Mouse (Mus musculus) adrenal gland, postnatal 4 days (tissue): ENCODE measurements around the gene Dnaaf1. TPM values are rescaled to one million over a fixed set of nuclear protein-coding genes. Genes with fewer than 3 reads are reported as not detected.

Source experiments
- DNase-seq, 2 experiments: peaks; one replicate each; pipeline ENCODE4 v3.0.0; 2021 to 2022; ENCODE audit warnings: low spot score in 2 of 2, mixed read lengths in 2 of 2
- total RNA-seq, 2 experiments: library from RNA; stranded (reverse); gene quantifications; 2 replicates each; pipeline ENCODE4 v1.2.3; 2021

Gene Dnaaf1
- total RNA-seq, 2 experiments from 2014 or later: 0.17 TPM; not detected in 1

- DNase-seq: no peak
Observed at GRCm38 (mm10) chr8:119644981-119645597, 70.1 kb downstream of the Dnaaf1 start.

DNA sequence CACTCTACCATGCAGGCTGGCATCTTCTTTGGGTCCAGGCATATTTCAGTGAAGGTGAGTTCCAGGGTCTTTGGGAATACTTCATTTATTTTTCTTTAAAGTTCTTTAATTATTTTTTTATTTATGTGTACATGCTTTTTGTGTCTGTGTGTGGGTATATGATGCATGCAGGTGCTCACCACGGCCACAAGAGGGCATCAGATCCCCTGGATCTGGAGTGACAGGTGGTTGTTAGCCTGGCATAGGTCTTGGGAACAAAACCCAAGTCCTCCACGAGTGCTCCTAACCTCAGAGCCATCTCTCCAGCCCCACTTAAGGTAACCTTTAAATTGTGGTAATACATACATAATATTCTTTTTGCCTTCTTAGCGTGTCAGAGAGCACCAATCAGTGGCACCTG is 71.2 kb downstream of the Dnaaf1 start:
- DNase-seq: no peak

GRCm38 (mm10) chr8:119646846-119647245 is 71.8 kb downstream of the Dnaaf1 start:
- DNase-seq: no peak

Other genes starting within 250 kb of the Dnaaf1 start
- 100 to 1,000 TPM; 184 to 185 TPM for gene Hsbp1, start 230.7 kb upstream of the Dnaaf1 start, total RNA-seq
- gene Mlycd, start 180.4 kb upstream of the Dnaaf1 start, total RNA-seq: 10 to 100 TPM; 33.7 to 39.1 TPM
- gene Osgin1, start 141.1 kb upstream of the Dnaaf1 start, total RNA-seq: 10 to 100 TPM; 46.6 to 90.7 TPM
- gene Necab2, start 128.5 kb upstream of the Dnaaf1 start, total RNA-seq: 10 to 100 TPM; 19.4 to 20.8 TPM
- gene Slc38a8, start 73.5 kb upstream of the Dnaaf1 start, total RNA-seq: under 1 TPM in 1 of 2 experiments, not detected in 1; 0.39 TPM
- 100 to 1,000 TPM; 156 to 163 TPM for gene Mbtps1, start 16.5 kb upstream of the Dnaaf1 start, total RNA-seq
- gene Hsdl1, start 52 bp upstream of the Dnaaf1 start, total RNA-seq: 10 to 100 TPM; 42.5 to 44.5 TPM
- 10 to 100 TPM; 19.5 to 23.6 TPM for gene Taf1c, start 30.0 kb downstream of the Dnaaf1 start, total RNA-seq
- gene Adad2, start 37.5 kb downstream of the Dnaaf1 start, total RNA-seq: not detected
- under 1 TPM; 0.59 to 0.81 TPM for gene Kcng4, start 60.4 kb downstream of the Dnaaf1 start, total RNA-seq
- gene Wfdc1, start 91.1 kb downstream of the Dnaaf1 start, total RNA-seq: 10 to 100 TPM; 19.7 to 26.9 TPM
- under 1 TPM; 0.42 to 0.48 TPM for gene Atp2c2, start 124.8 kb downstream of the Dnaaf1 start, total RNA-seq
- 10 to 100 TPM; 16.7 to 17.3 TPM for gene Tldc1, start 203.2 kb downstream of the Dnaaf1 start, total RNA-seq